Mouse (Mus musculus) kidney, postnatal 0 days (tissue): ENCODE data around the gene Nub1. TPM values are rescaled to one million over a fixed set of nuclear protein-coding genes. Genes with fewer than 3 reads are reported as not detected.

ENCODE experiments used
- ATAC-seq: fragments of 200-750 bp; cut with Nextera tagmentation; replicated peaks from 2 replicates; pipeline ENCODE4 v1.8.0; 2017; ENCODE audit warnings: low read depth, moderate number of reproducible peaks, moderate TSS enrichment, moderate library complexity; ENCODE audit not compliant: low FRiP score
- DNase-seq: peaks from one replicate; pipeline ENCODE4 v3.0.0-alpha.2; 2016; ENCODE audit warnings: low spot score
- H3K27ac ChIP-seq: fragments of 300-500 bp; sonication (generic); 2 replicates; pipeline ENCODE4 v1.5.1; 2014; ENCODE audit warnings: mild to moderate bottlenecking
- H3K27me3 ChIP-seq: fragments of 300-500 bp; sonication (generic); 2 replicates; pipeline ENCODE4 v1.6.1; 2014; ENCODE audit warnings: low read length, mixed read lengths; ENCODE audit not compliant: insufficient read depth
- H3K36me3 ChIP-seq: fragments of 300-500 bp; sonication (generic); 2 replicates; pipeline ENCODE4 v1.6.1; 2014; ENCODE audit warnings: low read length, mixed read lengths; ENCODE audit not compliant: insufficient read depth
- H3K4me1 ChIP-seq: fragments of 300-500 bp; sonication (generic); replicated peaks from 2 replicates; pipeline ENCODE4 v1.6.1; 2014; ENCODE audit warnings: antibody characterized with exemption, low read length, mixed read lengths; ENCODE audit not compliant: insufficient read depth
- H3K4me2 ChIP-seq: fragments of 300-500 bp; sonication (generic); 2 replicates; pipeline ENCODE4 v1.6.1; 2014; ENCODE audit warnings: mild to moderate bottlenecking, low read length, moderate library complexity, mixed read lengths
- H3K4me3 ChIP-seq: fragments of 300-500 bp; sonication (generic); replicated peaks from 2 replicates; pipeline ENCODE4 v1.5.1; 2014; ENCODE audit warnings: low read depth, low read length
- H3K9ac ChIP-seq: fragments of 300-500 bp; sonication (generic); 2 replicates; pipeline ENCODE4 v1.6.1; 2014; ENCODE audit warnings: low read depth, low read length
- H3K9me3 ChIP-seq: fragments of 300-500 bp; sonication (generic); replicated peaks from 2 replicates; pipeline ENCODE4 v1.6.1; 2016; ENCODE audit warnings: low read length, inconsistent platforms, mixed read lengths
- CTCF ChIP-seq: IDR thresholded peaks from 2 replicates; pipeline ENCODE4 v1.5.1; 2016; ENCODE audit warnings: antibody characterized with exemption, low read depth, mild to moderate bottlenecking, moderate library complexity
- WGBS: fragments of 180-500 bp; shearing (Covaris S2); extraction: QIAGEN DNeasy Blood & Tissue Kit; methylation state at CpG from one replicate; pipeline ENCODE4 v1.1.7; 2014; 5-methylcytosine and 5-hydroxymethylcytosine counted together
- polyA plus RNA-seq: library from polyadenylated mRNA; unstranded; fragments of >200 nt; fragmentation: Nextera tagmentation; extraction: Ambion mirVana; gene quantifications from 2 replicates; pipeline ENCODE4 v1.2.1, GENCODE M21; 2015

The Nub1 gene
- polyA plus RNA-seq, 1 experiment from 2014 or later, result 35.3 TPM

DNA sequence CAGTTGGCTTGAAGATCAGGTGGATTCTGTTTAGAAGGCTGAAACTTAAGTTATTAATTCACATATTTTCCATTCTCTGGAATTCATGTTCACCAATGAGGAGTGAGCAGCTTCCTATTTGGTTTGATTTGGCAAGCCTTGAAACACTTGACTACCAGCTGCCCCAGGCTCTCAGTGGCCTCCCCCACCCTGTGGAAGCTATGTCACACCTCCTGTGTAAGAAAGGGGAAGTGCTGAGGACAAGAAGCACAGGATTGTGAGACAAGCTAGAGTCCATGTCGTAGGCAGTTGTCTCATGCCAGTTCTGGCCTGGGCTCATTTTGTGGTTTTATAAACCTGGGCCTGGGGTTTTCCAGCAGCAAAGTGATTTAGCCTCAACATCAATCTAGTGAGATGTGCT lies 2.4 kb downstream of the Nub1 start:
- no peak overlapping the region for H3K4me2 ChIP-seq
- ATAC-seq (no peak), DNase-seq (no peak)
- H3K36me3 ChIP-seq, result peaks cover 34% of the 10 kb centered on the region
- H3K27me3 ChIP-seq, result no peaks in the 10 kb centered on the region
- H3K9ac ChIP-seq, result no peak overlapping the region
- H3K9me3 ChIP-seq, result no peaks in the 10 kb centered on the region
- no peak for TF ChIP-seq CTCF
- no peak overlapping the region for H3K27ac ChIP-seq
- H3K4me1 ChIP-seq, result no peaks in the 10 kb centered on the region
- H3K4me3 ChIP-seq, result no peak overlapping the region
- WGBS, result 69% methylated on average over 1 of the region's 1 CpGs

- WGBS, result 66% methylated on average over 3 of the region's 3 CpGs
- TF ChIP-seq CTCF, result no peak
- no peak for ATAC-seq
- Histone ChIP-seq H3K27me3 (no peaks in the 10 kb centered on the region), H3K4me2 (no peak overlapping the region), H3K27ac (no peak overlapping the region), H3K36me3 (peaks cover 87% of the 10 kb centered on the region), H3K4me3 (no peak overlapping the region), H3K9me3 (no peaks in the 10 kb centered on the region), H3K9ac (no peak overlapping the region), H3K4me1 (no peaks in the 10 kb centered on the region)
- DNase-seq, result peak; percentile 22
Observed at GRCm38 (mm10) chr5:24696704-24697103, 11.4 kb downstream of the Nub1 start.

- TF ChIP-seq CTCF, result no peak
- no peaks in the 10 kb centered on the region for H3K27me3 ChIP-seq
- ATAC-seq (peak; percentile 41), DNase-seq (peak; percentile 75)
- peaks cover 77% of the 10 kb centered on the region for H3K36me3 ChIP-seq
- no peaks in the 10 kb centered on the region for H3K9me3 ChIP-seq
- H3K4me2 ChIP-seq, result no peak overlapping the region
- H3K9ac ChIP-seq, result no peak overlapping the region
- WGBS, result 75% methylated on average over 3 of the region's 3 CpGs
- no peaks in the 10 kb centered on the region for H3K4me1 ChIP-seq
- peak overlapping the region; percentile 62; the same call in 1 of the 2 replicates for H3K27ac ChIP-seq
- no peak overlapping the region for H3K4me3 ChIP-seq
Observed at GRCm38 (mm10) chr5:24701271-24701670, 15.9 kb downstream of the Nub1 start.

DNA sequence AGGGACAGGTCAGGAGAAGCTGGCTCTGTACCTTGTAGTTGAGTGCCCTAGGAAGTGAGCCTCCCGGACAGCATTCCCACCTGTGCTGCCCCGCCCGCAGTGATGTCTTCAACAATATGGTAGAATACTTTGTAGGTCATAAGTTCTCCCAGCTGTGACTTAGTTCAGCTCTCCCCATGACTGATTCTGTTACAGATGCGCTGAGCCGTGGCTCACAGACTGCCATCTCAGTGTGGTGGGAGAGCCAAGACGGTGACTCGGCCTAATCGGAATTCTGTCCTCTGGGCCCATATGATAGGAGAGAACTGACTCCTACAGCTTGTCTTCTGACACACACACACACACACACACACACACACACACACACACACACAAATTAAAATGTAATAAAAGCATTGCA lies 19.3 kb downstream of the Nub1 start:
- Histone ChIP-seq H3K4me3 (no peak overlapping the region), H3K4me1 (no peaks in the 10 kb centered on the region), H3K4me2 (no peak overlapping the region), H3K27ac (no peak overlapping the region), H3K27me3 (no peaks in the 10 kb centered on the region), H3K9ac (no peak overlapping the region), H3K36me3 (peaks cover 80% of the 10 kb centered on the region), H3K9me3 (no peaks in the 10 kb centered on the region)
- ATAC-seq, result peak; percentile 71
- WGBS, result 57% methylated on average over 8 of the region's 8 CpGs
- TF ChIP-seq CTCF, result no peak
- DNase-seq, result peak; percentile 61

DNA sequence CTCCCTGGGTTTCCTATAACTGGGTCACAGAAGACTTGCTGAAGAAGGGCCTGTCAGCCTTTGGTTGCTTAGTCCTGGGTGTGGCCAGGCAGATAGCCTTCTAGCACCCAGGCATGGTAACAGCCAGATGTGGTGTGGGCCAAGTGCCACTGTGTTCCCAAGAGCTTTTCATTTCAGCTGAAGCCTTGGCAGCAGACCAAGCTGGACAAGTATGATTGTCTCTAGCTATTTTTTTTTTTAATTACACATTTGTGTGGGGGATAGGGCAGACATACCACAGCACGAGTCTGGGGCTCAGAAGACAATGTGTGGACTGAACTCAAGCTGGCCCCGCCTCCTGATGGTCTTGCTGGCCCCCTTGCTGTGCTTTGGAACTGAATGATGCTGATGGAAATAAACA lies 24.6 kb downstream of the Nub1 start:
- ATAC-seq (no peak), DNase-seq (no peak)
- no peak for TF ChIP-seq CTCF
- 70% methylated on average over 2 of the region's 2 CpGs for WGBS
- H3K27ac ChIP-seq, result no peak overlapping the region
- no peaks in the 10 kb centered on the region for H3K9me3 ChIP-seq
- peaks cover 67% of the 10 kb centered on the region for H3K36me3 ChIP-seq
- H3K27me3 ChIP-seq, result no peaks in the 10 kb centered on the region
- no peaks in the 10 kb centered on the region for H3K4me1 ChIP-seq
- H3K4me2 ChIP-seq, result no peak overlapping the region
- no peak overlapping the region for H3K4me3 ChIP-seq
- no peak overlapping the region for H3K9ac ChIP-seq

GRCm38 (mm10) chr5:24711615-24712014 lies 26.3 kb downstream of the Nub1 start:
- Histone ChIP-seq H3K9me3 (no peaks in the 10 kb centered on the region), H3K27me3 (no peaks in the 10 kb centered on the region), H3K27ac (no peak overlapping the region), H3K36me3 (peaks cover 54% of the 10 kb centered on the region), H3K4me1 (no peaks in the 10 kb centered on the region), H3K4me3 (no peak overlapping the region), H3K9ac (no peak overlapping the region), H3K4me2 (no peak overlapping the region)
- 95% methylated on average over 6 of the region's 6 CpGs for whole genome bisulfite sequencing
- ATAC-seq (no peak), DNase-seq (no peak)
- TF ChIP-seq CTCF, result peak; percentile 35

GRCm38 (mm10) chr5:24713199-24713598 lies 27.9 kb downstream of the Nub1 start:
- H3K4me2 ChIP-seq, result no peak overlapping the region
- no peaks in the 10 kb centered on the region for H3K27me3 ChIP-seq
- ATAC-seq, result no peak
- 84% methylated on average over 2 of the region's 2 CpGs for WGBS
- no peak overlapping the region for H3K27ac ChIP-seq
- H3K4me3 ChIP-seq, result no peak overlapping the region
- H3K9me3 ChIP-seq, result no peaks in the 10 kb centered on the region
- DNase-seq, result no peak
- H3K36me3 ChIP-seq, result peaks cover 46% of the 10 kb centered on the region
- H3K4me1 ChIP-seq, result no peaks in the 10 kb centered on the region
- no peak overlapping the region for H3K9ac ChIP-seq
- no peak for TF ChIP-seq CTCF
